Mouse (Mus musculus) bone marrow macrophage, adult 2 months (primary cell): Measurements from ENCODE around the gene Edem3.

Experiments
- CTCF ChIP-seq: IDR thresholded peaks from 2 replicates; pipeline ENCODE4 v1.5.1; 2012; ENCODE audit warnings: low read depth, mild to moderate bottlenecking, low read length, moderate library complexity
- POLR2A ChIP-seq: IDR thresholded peaks from 2 replicates; pipeline ENCODE4 v1.6.1; 2012; ENCODE audit warnings: mild to moderate bottlenecking, low read depth, low read length, borderline replicate concordance

GRCm38 (mm10) chr1:151713622-151714021 lies 41.5 kb upstream of the Edem3 start:
- TF ChIP-seq POLR2A: no peak
- TF ChIP-seq CTCF: no peak
